Mouse (Mus musculus) urinary bladder, postnatal 0 days (tissue): ENCODE measurements around the gene Ranbp3. TPM values are rescaled to one million over a fixed set of nuclear protein-coding genes. Genes with fewer than 3 reads are reported as not detected.

Experiments used
- polyA plus RNA-seq: library from polyadenylated mRNA; unstranded; fragments of >200 nt; fragmentation: Nextera tagmentation; extraction: Ambion mirVana; gene quantifications from 2 replicates; pipeline ENCODE4 v1.2.1, GENCODE M21; 2015

The Ranbp3 gene
- polyA plus RNA-seq = 45.2 and 45.5 TPM in 2 replicates

GRCm38 (mm10) chr17:56672941-56673646 is at the start of gene Ranbp3:
Gene Ranbp3, plus strand, starts transcription at chr17:56673294.

GRCm38 (mm10) chr17:56626754-56627470 is 46.2 kb upstream of the Ranbp3 start, which contains the start of gene Lonp1:
Gene Lonp1, minus strand, starts transcription at chr17:56626887.

GRCm38 (mm10) chr17:56627530-56628277 is 45.4 kb upstream of the Ranbp3 start, which contains the start of gene Catsperd:
Gene Catsperd, plus strand, starts transcription at chr17:56628143.

GRCm38 (mm10) chr17:56717363-56718058 is 44.4 kb downstream of the Ranbp3 start, which contains the start of the genes Ndufa11 and Vmac:
Gene Ndufa11, plus strand, starts transcription at chr17:56717767.
Gene Vmac, minus strand, starts transcription at chr17:56718022.

GRCm38 (mm10) chr17:56757416-56758123 is 84.5 kb downstream of the Ranbp3 start, which contains the start of gene Nrtn:
Gene Nrtn, minus strand, starts transcription at chr17:56757530.

Other genes with a start within 250 kb of the Ranbp3 start
- 37.4 and 42.8 TPM in 2 replicates for gene Ptprs, start 196.8 kb upstream of the Ranbp3 start, polyA plus RNA-seq
- gene Znrf4, start 160.9 kb upstream of the Ranbp3 start, polyA plus RNA-seq = not detected in 2 replicates
- 9.6 and 11.7 TPM in 2 replicates for gene Gm20219, start 118.9 kb upstream of the Ranbp3 start, polyA plus RNA-seq
- gene Safb2, start 88.7 kb upstream of the Ranbp3 start, polyA plus RNA-seq = 28.1 and 30.2 TPM in 2 replicates
- gene Safb, start 88.5 kb upstream of the Ranbp3 start, polyA plus RNA-seq = 33.7 and 43.2 TPM in 2 replicates
- gene 2410015M20Rik, start 63.5 kb upstream of the Ranbp3 start, polyA plus RNA-seq = 232 and 244 TPM in 2 replicates
- gene Rpl36, start 59.9 kb upstream of the Ranbp3 start, polyA plus RNA-seq = 1,651 and 1,836 TPM in 2 replicates
- 28.0 and 29.6 TPM in 2 replicates for gene Lonp1, start 46.4 kb upstream of the Ranbp3 start, polyA plus RNA-seq
- gene Catsperd, start 45.2 kb upstream of the Ranbp3 start, polyA plus RNA-seq = 4.6 TPM in 2 replicates
- 524 and 561 TPM in 2 replicates for gene Ndufa11, start 44.5 kb downstream of the Ranbp3 start, polyA plus RNA-seq
- 16.6 and 18.3 TPM in 2 replicates for gene Vmac, start 44.7 kb downstream of the Ranbp3 start, polyA plus RNA-seq
- 13.4 and 14.0 TPM in 2 replicates for gene Nrtn, start 84.2 kb downstream of the Ranbp3 start, polyA plus RNA-seq
- gene Dus3l, start 91.5 kb downstream of the Ranbp3 start, polyA plus RNA-seq = 19.8 and 24.6 TPM in 2 replicates
- 0.19 and 0.31 TPM in 2 replicates for gene Prr22, start 97.0 kb downstream of the Ranbp3 start, polyA plus RNA-seq
- 3.7 and 4.2 TPM in 2 replicates for gene Rfx2, start 157.7 kb downstream of the Ranbp3 start, polyA plus RNA-seq
- not detected in 2 replicates for gene Acsbg2, start 201.2 kb downstream of the Ranbp3 start, polyA plus RNA-seq
- gene 1700061G19Rik, start 202.2 kb downstream of the Ranbp3 start, polyA plus RNA-seq = 10.6 and 11.7 TPM in 2 replicates